Mouse (Mus musculus): ENCODE data around the gene Ubac1.

Gene Ubac1

GRCm38 (mm10) chr2:26024138-26025075 is 2.9 kb upstream of the Ubac1 start:
- DNase-seq (ENCODE audit: low spot score in 2 of 2), result peak; percentile 17 to 54

DNA sequence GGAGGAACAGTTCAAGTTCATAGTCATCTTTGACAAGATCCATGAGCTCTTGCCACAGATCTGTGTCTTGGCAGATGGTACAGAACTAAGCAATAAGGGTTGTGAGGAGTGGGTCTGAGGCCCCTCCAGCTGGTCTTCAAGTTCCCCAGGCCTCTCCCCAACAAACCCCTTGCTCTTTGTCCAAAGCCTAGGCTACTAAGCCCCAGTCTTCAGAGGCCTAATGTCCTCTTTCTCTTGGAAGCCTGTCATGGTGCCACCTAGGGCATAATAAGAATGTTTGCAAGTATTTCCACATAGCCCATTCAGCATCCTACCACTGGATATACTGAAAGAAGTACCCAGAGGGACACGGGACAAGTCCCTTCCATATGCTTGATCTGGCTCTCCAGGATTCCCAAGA is 1.1 kb upstream of the Ubac1 start:
- no peak for DNase-seq (ENCODE audit: low spot score in 2 of 2)

- peak in 1 of 2 experiments; percentile 13 for DNase-seq (ENCODE audit: low spot score in 2 of 2)
These were observed 665 bp upstream of the Ubac1 start for GRCm38 (mm10) chr2:26022258-26022565.

- peak in 1 of 2 experiments; percentile 42 for DNase-seq (ENCODE audit: low spot score in 2 of 2)
These were observed 610 bp downstream of the Ubac1 start for GRCm38 (mm10) chr2:26020714-26021560.

- DNase-seq (ENCODE audit: low spot score in 2 of 2), result no peak
These were observed 1.6 kb downstream of the Ubac1 start for GRCm38 (mm10) chr2:26019923-26020322.

GRCm38 (mm10) chr2:26017326-26017725 is 4.2 kb downstream of the Ubac1 start:
- no peak for DNase-seq (ENCODE audit: low spot score in 2 of 2)

DNA sequence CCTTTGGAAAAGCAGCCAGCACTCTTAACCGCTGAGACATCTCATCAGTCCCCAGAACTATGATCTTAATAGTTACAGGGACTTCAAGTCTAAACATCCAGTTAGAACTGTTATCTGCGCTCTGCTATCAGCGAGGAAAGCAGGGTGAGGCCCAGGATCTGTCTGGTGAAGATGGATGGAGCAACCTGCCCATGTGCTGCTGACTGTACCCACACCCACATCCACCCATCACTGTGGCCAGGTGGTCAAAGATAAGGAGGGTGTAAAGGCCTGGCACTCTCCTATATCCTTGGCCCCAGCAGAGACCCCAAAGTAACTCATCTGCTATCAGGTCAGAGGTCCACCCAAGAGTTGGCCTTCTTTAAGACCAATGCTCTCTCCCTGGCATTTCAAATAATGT is 7.9 kb downstream of the Ubac1 start:
- DNase-seq (ENCODE audit: low spot score in 2 of 2), result no peak

DNA sequence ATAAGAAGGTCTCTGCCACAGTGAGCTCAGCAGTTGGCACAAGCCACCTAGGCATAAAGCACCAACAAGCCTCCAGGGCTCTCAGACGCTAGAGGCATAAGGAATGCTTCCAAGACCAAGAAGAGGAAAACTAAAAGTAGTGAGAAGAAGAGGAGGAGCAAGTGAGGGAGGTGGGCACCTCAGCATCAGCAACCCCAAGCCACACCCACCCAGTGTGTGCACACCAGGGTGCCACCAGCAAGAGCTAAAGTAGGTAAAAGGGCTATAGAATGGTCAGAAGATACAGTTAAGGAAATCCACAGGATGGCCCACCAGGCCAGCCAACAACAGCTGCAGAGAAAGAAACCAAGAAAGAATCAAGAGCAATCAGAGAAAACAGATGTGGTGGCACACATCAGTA is 10.1 kb downstream of the Ubac1 start:
- no peak for DNase-seq (ENCODE audit: low spot score in 2 of 2)

GRCm38 (mm10) chr2:26002001-26002400 is 19.5 kb downstream of the Ubac1 start:
- no peak for DNase-seq (ENCODE audit: low spot score in 2 of 2)

- DNase-seq (ENCODE audit: low spot score in 2 of 2), result no peak
These were observed 20.4 kb downstream of the Ubac1 start for GRCm38 (mm10) chr2:26001136-26001535.

GRCm38 (mm10) chr2:25997716-25998115 is 23.8 kb downstream of the Ubac1 start:
- no peak for DNase-seq (ENCODE audit: low spot score in 2 of 2)

DNA sequence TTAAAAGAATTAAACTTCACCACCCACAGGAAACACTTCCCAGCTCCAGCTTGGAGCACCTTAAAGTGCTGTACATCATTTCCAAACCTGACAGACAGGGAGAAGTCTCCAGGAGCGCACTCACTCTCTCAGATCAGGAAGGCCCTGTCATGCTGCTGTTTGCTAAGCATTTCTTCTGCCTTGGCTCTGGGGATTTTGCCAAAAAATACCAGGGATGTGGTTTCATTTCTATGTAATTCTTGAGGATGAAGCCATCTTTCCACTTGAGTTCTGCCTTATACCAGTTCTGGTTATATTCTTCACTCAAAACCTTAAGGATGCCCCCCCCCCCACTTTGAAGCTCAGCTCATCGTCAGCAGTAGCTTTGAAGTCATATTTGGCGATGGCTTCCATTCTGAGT is 26.8 kb downstream of the Ubac1 start:
- DNase-seq (ENCODE audit: low spot score in 2 of 2), result no peak

DNA sequence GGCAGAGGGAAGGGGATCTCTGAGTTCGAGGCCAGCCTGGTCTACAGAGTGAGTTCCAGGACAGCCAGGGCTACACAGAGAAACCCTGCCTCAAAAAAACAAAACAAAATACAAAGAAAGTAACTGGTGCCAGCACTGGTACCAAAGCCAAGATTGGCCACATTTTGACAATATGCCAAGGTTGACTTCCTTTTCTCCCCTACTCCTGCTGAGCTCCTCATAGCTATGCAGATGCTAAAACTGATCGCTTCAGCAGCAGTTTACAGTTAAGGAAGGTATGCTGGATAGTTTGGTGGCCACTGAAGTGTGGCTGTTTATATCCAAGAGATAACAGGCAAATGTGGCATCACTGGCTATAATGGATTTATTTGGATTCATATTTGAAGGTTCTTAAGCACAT is 29.3 kb downstream of the Ubac1 start:
- no peak for DNase-seq (ENCODE audit: low spot score in 2 of 2)

GRCm38 (mm10) chr2:25989651-25990050 is 31.9 kb downstream of the Ubac1 start:
- DNase-seq (ENCODE audit: low spot score in 2 of 2), result no peak

GRCm38 (mm10) chr2:25987817-25988216 is 33.7 kb downstream of the Ubac1 start:
- no peak for DNase-seq (ENCODE audit: low spot score in 2 of 2)

GRCm38 (mm10) chr2:25986601-25987000 is 34.9 kb downstream of the Ubac1 start:
- DNase-seq (ENCODE audit: low spot score in 2 of 2), result no peak

DNA sequence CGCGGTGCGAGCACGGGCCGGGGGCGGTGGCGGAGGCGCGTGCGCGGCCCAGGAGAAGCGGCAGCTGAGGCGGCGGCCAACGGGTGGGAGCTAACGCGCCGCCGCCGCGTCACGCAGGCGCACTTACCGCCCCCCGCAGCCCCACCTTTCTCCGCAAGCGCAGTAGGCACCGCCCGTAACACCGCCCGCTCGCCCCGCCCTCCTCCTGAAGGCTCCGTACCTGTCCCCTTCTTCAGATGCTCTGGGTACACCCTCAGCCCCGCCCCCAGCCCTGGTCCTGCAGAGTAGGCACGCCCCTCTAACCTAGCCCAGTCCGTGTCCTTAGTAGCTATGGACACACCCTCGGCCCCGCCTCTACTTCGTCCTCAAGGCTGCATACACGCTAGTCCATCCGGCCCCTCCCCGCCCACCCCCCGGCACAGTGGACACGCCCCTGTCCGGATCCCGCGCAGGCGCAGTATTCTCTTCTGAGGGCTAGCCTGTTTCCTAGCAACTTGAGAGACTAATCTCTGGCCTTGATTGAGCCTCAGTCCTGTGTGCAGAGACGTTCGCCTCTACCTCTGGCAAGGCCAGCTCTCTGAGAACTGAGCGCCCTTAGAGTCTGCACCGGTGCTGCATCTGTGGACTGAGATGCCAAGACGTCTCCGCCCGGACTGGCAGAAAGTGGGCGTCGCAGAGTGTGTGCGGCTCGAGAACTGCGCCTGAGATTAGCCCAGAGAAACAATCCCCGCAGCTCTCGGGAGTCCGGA is 38.2 kb downstream of the Ubac1 start, which contains the start of gene Camsap1:
Gene Camsap1 (minus strand): TSS at position 124 of the 749 bp plus-strand sequence.
- peak; percentile 95 to 96 for DNase-seq (ENCODE audit: low spot score in 2 of 2)

GRCm38 (mm10) chr2:25982426-25983091 is 39.0 kb downstream of the Ubac1 start:
- DNase-seq (ENCODE audit: low spot score in 2 of 2), result peak; percentile 19 to 21

- peak; percentile 8 to 18 for DNase-seq (ENCODE audit: low spot score in 2 of 2)
These were observed 39.5 kb downstream of the Ubac1 start for GRCm38 (mm10) chr2:25982052-25982425.

DNA sequence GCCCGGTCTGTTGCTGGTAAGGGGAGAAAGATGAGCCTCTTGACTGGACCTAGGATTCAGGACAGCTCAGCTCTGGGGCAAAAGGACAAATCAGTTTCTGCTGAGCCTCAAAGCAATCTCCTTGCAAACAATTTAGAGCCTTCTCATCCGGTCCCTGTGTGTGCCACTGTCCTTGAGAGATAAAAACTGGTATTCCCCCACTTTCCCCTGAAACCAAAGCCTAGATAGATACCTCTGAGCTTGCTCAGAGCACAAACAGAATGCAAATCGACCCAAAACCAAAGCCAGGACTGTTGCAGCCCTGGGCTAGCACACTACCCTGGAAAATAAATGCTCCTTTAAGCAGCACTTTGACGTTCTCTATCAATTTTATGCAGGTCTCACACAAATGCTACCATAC is 42.5 kb downstream of the Ubac1 start:
- DNase-seq (ENCODE audit: low spot score in 2 of 2), result no peak

GRCm38 (mm10) chr2:25977587-25978239 is 43.8 kb downstream of the Ubac1 start:
- no peak for DNase-seq (ENCODE audit: low spot score in 2 of 2)
